Mouse (Mus musculus) olfactory bulb, adult 2 months (tissue): ENCODE measurements around the gene Camta1. TPM values are rescaled to one million over a fixed set of nuclear protein-coding genes. Genes with fewer than 3 reads are reported as not detected.
A peak's percentile ranks its signal among the peaks of the same experiment; 100 is the strongest.

Experiments
- H3K27ac ChIP-seq: fragments of 200-500 bp; 2 replicates; pipeline ENCODE4 v1.5.1; 2012; ENCODE audit warnings: low read depth, low read length; ENCODE audit not compliant: insufficient read depth
- H3K4me1 ChIP-seq: fragments of 200-500 bp; 2 replicates; pipeline ENCODE4 v1.6.1; 2012; ENCODE audit warnings: low read length; ENCODE audit not compliant: control insufficient read depth, insufficient read depth
- H3K4me3 ChIP-seq: fragments of 200-500 bp; 2 replicates; pipeline ENCODE4 v1.5.1; 2012; ENCODE audit warnings: mild to moderate bottlenecking, low read depth, low read length, moderate library complexity; ENCODE audit not compliant: insufficient read depth
- CTCF ChIP-seq: fragments of 200-500 bp; IDR thresholded peaks from 2 replicates; pipeline ENCODE4 v1.5.1; 2012; ENCODE audit warnings: low read depth, mild to moderate bottlenecking, low read length, moderate library complexity; ENCODE audit not compliant: insufficient read depth
- POLR2A ChIP-seq: fragments of 200-500 bp; IDR thresholded peaks from 2 replicates; pipeline ENCODE4 v1.6.1; 2012; ENCODE audit warnings: mild to moderate bottlenecking, low read depth, low read length, moderate library complexity; ENCODE audit not compliant: insufficient read depth
- WGBS: fragments of 180-500 bp; shearing (Covaris S2); methylation state at CpG from one replicate; pipeline ENCODE4 v1.1.7; 2018; 5-methylcytosine and 5-hydroxymethylcytosine counted together
- polyA plus RNA-seq: library from polyadenylated mRNA; stranded (reverse); fragments of >200 nt; gene quantifications from 2 replicates; pipeline ENCODE4 v1.2.4, GENCODE M21; 2012; ENCODE audit warnings: low replicate concordance; ENCODE audit not compliant: missing spikeins, insufficient read depth, insufficient read length

The Camta1 gene
- polyA plus RNA-seq, 1 experiment, result 363 TPM

- TF ChIP-seq POLR2A (no peak), CTCF (0 out of 2 replicates have a peak, but pooled peaks have one; percentile 5)
- Histone ChIP-seq H3K4me1 (peaks cover 4% of the 10 kb centered on the region), H3K27ac (no peak overlapping the region), H3K4me3 (no peak overlapping the region)
- WGBS, result 38% methylated on average over 13 of the region's 13 CpGs
These were observed 788.5 kb downstream of the Camta1 start for GRCm38 (mm10) chr4:151073108-151073744.

GRCm38 (mm10) chr4:151070962-151071361 lies 790.7 kb downstream of the Camta1 start:
- Histone ChIP-seq H3K4me1 (peaks cover 4% of the 10 kb centered on the region), H3K4me3 (no peak overlapping the region), H3K27ac (no peak overlapping the region)
- TF ChIP-seq CTCF (no peak), POLR2A (no peak)
- 83% methylated on average over 7 of the region's 7 CpGs for WGBS

- H3K4me1 ChIP-seq, result peaks cover 2% of the 10 kb centered on the region
- no peak overlapping the region for H3K27ac ChIP-seq
- 23% methylated on average over 4 of the region's 4 CpGs for WGBS
- TF ChIP-seq POLR2A (no peak), CTCF (no peak)
- H3K4me3 ChIP-seq, result no peak overlapping the region
These were observed 792.9 kb downstream of the Camta1 start for GRCm38 (mm10) chr4:151068751-151069150.

- Histone ChIP-seq H3K4me1 (no peaks in the 10 kb centered on the region), H3K27ac (no peak overlapping the region), H3K4me3 (no peak overlapping the region)
- WGBS, result 62% methylated on average over 4 of the region's 4 CpGs
- TF ChIP-seq CTCF, result no peak
- TF ChIP-seq POLR2A, result no peak
These were observed 802.1 kb downstream of the Camta1 start for GRCm38 (mm10) chr4:151059566-151059965.

- WGBS, result 69% methylated on average over 4 of the region's 4 CpGs
- no peaks in the 10 kb centered on the region for H3K4me1 ChIP-seq
- TF ChIP-seq POLR2A (no peak), CTCF (no peak)
- peak overlapping the region; percentile 76; the same call in 1 of the 2 replicates for H3K27ac ChIP-seq
- H3K4me3 ChIP-seq, result no peak overlapping the region
These were observed 803.0 kb downstream of the Camta1 start for GRCm38 (mm10) chr4:151058634-151059033.

GRCm38 (mm10) chr4:151057347-151058321 lies 804.0 kb downstream of the Camta1 start, which contains the start of gene Vamp3:
Vamp3 (minus strand) TSS chr4:151057963.
- under 1% methylated on average over 114 of the region's 114 CpGs for WGBS

GRCm38 (mm10) chr4:151051162-151051561 lies 810.5 kb downstream of the Camta1 start:
- no peaks in the 10 kb centered on the region for H3K4me1 ChIP-seq
- TF ChIP-seq CTCF (no peak), POLR2A (no peak)
- H3K27ac ChIP-seq, result no peak overlapping the region
- H3K4me3 ChIP-seq, result no peak overlapping the region
- WGBS, result 35% methylated on average over 1 of the region's 1 CpGs

More at GRCm38 (mm10) chr4:151057347-151058321, 804.0 kb downstream of the Camta1 start, which contains the start of gene Vamp3:
- TF ChIP-seq CTCF (no peak), POLR2A (peak; percentile 63; the same call in 1 of the 2 replicates)
- peak within 1 kb of the TSS; percentile 67 for H3K4me3 ChIP-seq
- H3K27ac ChIP-seq, result peak within 1 kb of the TSS; percentile 84
- H3K4me1 ChIP-seq, result no peaks in the 10 kb centered on the region

GRCm38 (mm10) chr4:151046524-151046923 lies 815.2 kb downstream of the Camta1 start:
- Histone ChIP-seq H3K4me3 (no peak overlapping the region), H3K27ac (no peak overlapping the region), H3K4me1 (peaks cover 8% of the 10 kb centered on the region; the same call in 1 of the 2 replicates)
- 81% methylated on average over 3 of the region's 3 CpGs for WGBS
- no peak for TF ChIP-seq CTCF
- no peak for TF ChIP-seq POLR2A

GRCm38 (mm10) chr4:151044944-151045570 lies 816.6 kb downstream of the Camta1 start:
- peaks cover 11% of the 10 kb centered on the region for H3K4me1 ChIP-seq
- H3K27ac ChIP-seq, result peak overlapping the region; percentile 89
- 2% methylated on average over 21 of the region's 21 CpGs for WGBS
- TF ChIP-seq POLR2A (peak; percentile 13; the same call in 1 of the 2 replicates), CTCF (no peak)
- peak overlapping the region; percentile 69 for H3K4me3 ChIP-seq
